13 mouse cellular contexts compared by ENCODE assay signal in genomic region chr9:90007094-90007493, GRCm38 (mm10).
"Had no signal": no experiment of that assay in that cellular context is flagged by ENCODE, and none has a peak within 500 bp of the region (broad histone marks: within the 10 kb centered on the region; RNA-seq: fewer than 3 reads in every experiment).

No protein-coding gene starts in this region.

- H3K27ac ChIP-seq: kidney, embryonic 15.5 days; limb, embryonic 13.5 days; liver, embryonic 14.5 days; macrophage; midbrain, embryonic 15.5 days; neural tube, embryonic 13.5 days; stomach, embryonic 15.5 days had no signal

- H3K4me2 ChIP-seq: kidney, embryonic 15.5 days; limb, embryonic 13.5 days; midbrain, embryonic 11.5 days; midbrain, embryonic 15.5 days; neural tube, embryonic 13.5 days; stomach, embryonic 15.5 days had no signal

- H3K4me3 ChIP-seq: kidney, embryonic 15.5 days; limb, embryonic 13.5 days; megakaryocyte, embryonic 14.5 days; midbrain, embryonic 15.5 days; neural tube, embryonic 13.5 days; stomach, embryonic 15.5 days had no signal

- H3K9me3 ChIP-seq: kidney, embryonic 15.5 days; limb, embryonic 13.5 days; megakaryocyte, embryonic 14.5 days; midbrain, embryonic 15.5 days; neural tube, embryonic 13.5 days; stomach, embryonic 15.5 days had no signal

- DNase-seq: kidney, adult 11 months; kidney, postnatal 14 days; left cerebral cortex, postnatal 4 days; right cerebral cortex, postnatal 14 days had no signal

- H3K4me1 ChIP-seq: kidney, embryonic 15.5 days; limb, embryonic 13.5 days; midbrain, embryonic 15.5 days; neural tube, embryonic 13.5 days; stomach, embryonic 15.5 days had no signal

- H3K9ac ChIP-seq: kidney, embryonic 15.5 days; limb, embryonic 13.5 days; liver, embryonic 14.5 days; midbrain, embryonic 15.5 days; neural tube, embryonic 13.5 days; stomach, embryonic 15.5 days had no signal

- H3K27me3 ChIP-seq: kidney, embryonic 15.5 days; limb, embryonic 13.5 days; midbrain, embryonic 15.5 days; neural tube, embryonic 13.5 days; stomach, embryonic 15.5 days had no signal

- H3K36me3 ChIP-seq: kidney, embryonic 15.5 days; limb, embryonic 13.5 days; midbrain, embryonic 15.5 days; neural tube, embryonic 13.5 days; stomach, embryonic 15.5 days had no signal

- ATAC-seq: midbrain, embryonic 15.5 days had no signal
